Mouse (Mus musculus): ENCODE results near the gene Gnl3l. TPM values are rescaled to one million over a fixed set of nuclear protein-coding genes. Genes with fewer than 3 reads are reported as not detected.

Gnl3l gene
- total and polyA plus RNA-seq, 3 experiments: 44.3 to 61.9 (median 49.6) TPM

- no peaks in the 10 kb centered on the region for H3K4me1 ChIP-seq (ENCODE audit: control insufficient read depth in 1 of 2, insufficient read depth in 2 of 2, low read length in 2 of 2)
- no peak for DNase-seq (ENCODE audit: low read depth, low spot score)
- no peak overlapping the region for H3K9ac ChIP-seq (ENCODE audit: control insufficient read depth, low read depth, low read length, poor library complexity, severe bottlenecking)
- no peaks in the 10 kb centered on the region for H3K9me3 ChIP-seq (replicated peaks; ENCODE audit: insufficient read depth, low read length)
- H3K4me3 ChIP-seq (ENCODE audit: control insufficient read depth in 1 of 2, insufficient read depth in 1 of 2, low read depth in 2 of 2, low read length in 2 of 2): no peak overlapping the region
- no peaks in the 10 kb centered on the region for H3K27me3 ChIP-seq (ENCODE audit: control insufficient read depth in 1 of 2, insufficient read depth in 2 of 2, low read length in 2 of 2)
- TF ChIP-seq POLR2AphosphoS2 (IDR thresholded peaks at IDR 0.05; ENCODE audit: low read length) (no peak), MEF2A (IDR thresholded peaks at IDR 0.05; ENCODE audit: extremely low read depth, insufficient replicate concordance, low read depth, low read length, poor library complexity, severe bottlenecking) (no peak), HCFC1 (IDR thresholded peaks at IDR 0.05; ENCODE audit: low read depth, low read length) (no peak), MAX (IDR thresholded peaks at IDR 0.05; ENCODE audit: low read length) (no peak), UBTF (IDR thresholded peaks at IDR 0.05; ENCODE audit: borderline replicate concordance, insufficient read depth, low read depth, low read length) (no peak), TCF12 (IDR thresholded peaks at IDR 0.05; ENCODE audit: low read depth, low read length) (no peak), ZC3H11A (IDR thresholded peaks at IDR 0.05; ENCODE audit: low read depth, low read length) (no peak), ELF1 (IDR thresholded peaks at IDR 0.05; ENCODE audit: low read depth, low read length) (no peak), SMC3 (IDR thresholded peaks at IDR 0.05; ENCODE audit: low read depth, low read length) (no peak), GABPA (IDR thresholded peaks at IDR 0.05; ENCODE audit: low read depth, low read length) (no peak), KAT2A (conservative IDR thresholded peaks at IDR 0.05; ENCODE audit: low read depth, low read length) (no peak), ZKSCAN1 (IDR thresholded peaks at IDR 0.05; ENCODE audit: low read depth, low read length) (no peak), POLR2AphosphoS5 (IDR thresholded peaks at IDR 0.05; ENCODE audit: borderline replicate concordance, low read depth, low read length) (no peak), NELFE (IDR thresholded peaks at IDR 0.05; ENCODE audit: low read depth, low read length) (no peak), JUND (IDR thresholded peaks at IDR 0.05; ENCODE audit: low read depth, low read length) (no peak), POLR2A (IDR thresholded peaks at IDR 0.05; ENCODE audit: control insufficient read depth in 1 of 2, insufficient read depth in 1 of 2, low read depth in 1 of 2, low read length in 2 of 2, poor library complexity in 1 of 2) (no peak)
- no peak overlapping the region for H3K27ac ChIP-seq (ENCODE audit: control insufficient read depth, low read depth, low read length)
- peaks cover 0 to 21% of the 10 kb centered on the region in 2 experiments; a peak in 2 of 4 replicates for H3K36me3 ChIP-seq (ENCODE audit: control insufficient read depth in 1 of 2, insufficient read depth in 2 of 2, low read length in 2 of 2)
- H3K79me2 ChIP-seq (ENCODE audit: control insufficient read depth, insufficient read depth, low read length, poor library complexity): no peaks in the 10 kb centered on the region
Observed at GRCm38 (mm10) chrX:150981621-150982020, 35.5 kb downstream of the Gnl3l start.

- no peaks in the 10 kb centered on the region for H3K9me3 ChIP-seq (replicated peaks; ENCODE audit: insufficient read depth, low read length)
- no peak for DNase-seq (ENCODE audit: low read depth, low spot score)
- H3K4me1 ChIP-seq (ENCODE audit: control insufficient read depth in 1 of 2, insufficient read depth in 2 of 2, low read length in 2 of 2): no peaks in the 10 kb centered on the region
- no peaks in the 10 kb centered on the region for H3K27me3 ChIP-seq (ENCODE audit: control insufficient read depth in 1 of 2, insufficient read depth in 2 of 2, low read length in 2 of 2)
- H3K79me2 ChIP-seq (ENCODE audit: control insufficient read depth, insufficient read depth, low read length, poor library complexity): no peaks in the 10 kb centered on the region
- peaks cover 0 to 3% of the 10 kb centered on the region in 2 experiments; a peak in 1 of 4 replicates for H3K36me3 ChIP-seq (ENCODE audit: control insufficient read depth in 1 of 2, insufficient read depth in 2 of 2, low read length in 2 of 2)
- TF ChIP-seq USF2 (IDR thresholded peaks at IDR 0.05; ENCODE audit: borderline replicate concordance in 1 of 2, insufficient read depth in 1 of 2, low read depth in 1 of 2, low read length in 2 of 2): no peak
- TF ChIP-seq NRF1 (IDR thresholded peaks at IDR 0.05; ENCODE audit: insufficient read depth, low read depth, low read length, poor library complexity, severe bottlenecking): no peak
- TF ChIP-seq MAX (IDR thresholded peaks at IDR 0.05; ENCODE audit: low read length): no peak
- no peak for TF ChIP-seq MXI1 (IDR thresholded peaks at IDR 0.05; ENCODE audit: low read depth, low read length)
- no peak for TF ChIP-seq POLR2AphosphoS2 (IDR thresholded peaks at IDR 0.05; ENCODE audit: low read length)
- no peak for TF ChIP-seq ZMIZ1 (IDR thresholded peaks at IDR 0.05; ENCODE audit: low read depth, low read length)
- no peak for TF ChIP-seq HCFC1 (IDR thresholded peaks at IDR 0.05; ENCODE audit: low read depth, low read length)
- no peak for TF ChIP-seq TAL1 (IDR thresholded peaks at IDR 0.05; ENCODE audit: low read length)
- TF ChIP-seq GABPA (IDR thresholded peaks at IDR 0.05; ENCODE audit: low read depth, low read length): no peak
- no peak for TF ChIP-seq ZKSCAN1 (IDR thresholded peaks at IDR 0.05; ENCODE audit: low read depth, low read length)
- TF ChIP-seq TCF12 (IDR thresholded peaks at IDR 0.05; ENCODE audit: low read depth, low read length): no peak
- no peak for TF ChIP-seq BHLHE40 (IDR thresholded peaks at IDR 0.05; ENCODE audit: borderline replicate concordance, low read depth, low read length)
- TF ChIP-seq MEF2A (IDR thresholded peaks at IDR 0.05; ENCODE audit: extremely low read depth, insufficient replicate concordance, low read depth, low read length, poor library complexity, severe bottlenecking): no peak
- TF ChIP-seq RAD21 (IDR thresholded peaks at IDR 0.05; ENCODE audit: low read depth, low read length): no peak
- TF ChIP-seq ELF1 (IDR thresholded peaks at IDR 0.05; ENCODE audit: low read depth, low read length): no peak
- TF ChIP-seq ETS1 (IDR thresholded peaks at IDR 0.05; ENCODE audit: low read depth, low read length): no peak
- TF ChIP-seq USF1 (IDR thresholded peaks at IDR 0.05; ENCODE audit: low read depth, low read length): no peak
- TF ChIP-seq MAFK (IDR thresholded peaks at IDR 0.05; ENCODE audit: borderline replicate concordance, low read depth, low read length): no peak
- TF ChIP-seq JUND (IDR thresholded peaks at IDR 0.05; ENCODE audit: low read depth, low read length): no peak
- H3K9ac ChIP-seq (ENCODE audit: control insufficient read depth, low read depth, low read length, poor library complexity, severe bottlenecking): no peak overlapping the region
- no peak overlapping the region for H3K27ac ChIP-seq (ENCODE audit: control insufficient read depth, low read depth, low read length)
- H3K4me3 ChIP-seq (ENCODE audit: control insufficient read depth in 1 of 2, insufficient read depth in 1 of 2, low read depth in 2 of 2, low read length in 2 of 2): no peak overlapping the region
Observed at GRCm38 (mm10) chrX:150975424-150975823, 41.7 kb downstream of the Gnl3l start.

Measured in MEL (cell line).